Mouse (Mus musculus) lung, embryonic 14.5 days (tissue): Measurements from ENCODE around the gene Cdk9. TPM values are rescaled to one million over a fixed set of nuclear protein-coding genes. Genes with fewer than 3 reads are reported as not detected.

Experiments
- ATAC-seq: fragments of 200-750 bp; cut with Nextera tagmentation; 2 replicates; pipeline ENCODE4 v1.8.0; 2017; ENCODE audit warnings: mild to moderate bottlenecking, moderate TSS enrichment, moderate library complexity; ENCODE audit not compliant: insufficient read depth
- DNase-seq: peaks from one replicate; pipeline ENCODE4 v3.0.0-alpha.2; 2015
- H3K27ac ChIP-seq: fragments of 300-500 bp; sonication (generic); 2 replicates; pipeline ENCODE4 v1.5.1; 2014; ENCODE audit warnings: low read depth, mild to moderate bottlenecking, moderate library complexity
- H3K27me3 ChIP-seq: fragments of 300-500 bp; sonication (generic); 2 replicates; pipeline ENCODE4 v1.6.1; 2014; ENCODE audit warnings: low read length, control low read depth; ENCODE audit not compliant: insufficient read depth
- H3K36me3 ChIP-seq: fragments of 300-500 bp; sonication (generic); 2 replicates; pipeline ENCODE4 v1.6.1; 2014; ENCODE audit warnings: control low read depth; ENCODE audit not compliant: insufficient read depth
- H3K4me1 ChIP-seq: fragments of 300-500 bp; sonication (generic); 2 replicates; pipeline ENCODE4 v1.6.1; 2014; ENCODE audit warnings: antibody characterized with exemption, control low read depth; ENCODE audit not compliant: insufficient read depth
- H3K4me2 ChIP-seq: fragments of 300-500 bp; sonication (generic); 2 replicates; pipeline ENCODE4 v1.6.1; 2014; ENCODE audit warnings: mild to moderate bottlenecking
- H3K4me3 ChIP-seq: fragments of 300-500 bp; sonication (generic); 2 replicates; pipeline ENCODE4 v1.5.1; 2014; ENCODE audit warnings: low read depth, low read length
- H3K9ac ChIP-seq: fragments of 300-500 bp; sonication (generic); 2 replicates; pipeline ENCODE4 v1.6.1; 2014
- H3K9me3 ChIP-seq: fragments of 300-500 bp; sonication (generic); 2 replicates; pipeline ENCODE4 v1.6.1; 2016; ENCODE audit warnings: low read depth, low read length, control low read depth
- CTCF ChIP-seq: IDR thresholded peaks from 2 replicates; pipeline ENCODE4 v1.5.1; 2016; ENCODE audit warnings: antibody characterized with exemption, low read depth
- WGBS: fragments of 180-500 bp; shearing (Covaris S2); extraction: QIAGEN DNeasy Blood & Tissue Kit; methylation state at CpG from one replicate; pipeline ENCODE4 v1.1.7; 2014; 5-methylcytosine and 5-hydroxymethylcytosine counted together
- polyA plus RNA-seq: library from polyadenylated mRNA; unstranded; fragments of >200 nt; fragmentation: Nextera tagmentation; extraction: Ambion mirVana; gene quantifications from 2 replicates; pipeline ENCODE4 v1.2.1, GENCODE M21; 2014

The Cdk9 gene
- polyA plus RNA-seq, 1 experiment from 2014 or later, result 81.7 TPM

DNA sequence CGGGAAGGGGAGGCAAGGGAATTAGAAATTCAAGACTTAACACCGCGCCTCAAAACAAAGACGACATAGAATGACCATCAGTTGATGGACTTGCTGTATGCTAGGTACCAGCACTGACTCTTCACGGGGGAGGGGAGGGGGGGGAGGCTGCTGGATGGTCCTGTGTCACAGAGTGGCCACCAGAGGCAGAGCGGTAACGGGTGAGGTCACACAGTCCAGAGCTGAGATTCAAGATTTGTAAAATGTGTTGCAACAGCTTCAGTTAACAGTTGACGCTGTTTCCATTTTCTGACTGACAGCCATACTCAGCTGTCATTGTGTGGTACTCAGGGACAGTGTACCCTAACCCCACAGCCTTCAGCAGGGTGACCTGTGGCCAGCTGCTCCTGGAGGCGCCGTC is 39.3 kb upstream of the Cdk9 start:
- Histone ChIP-seq H3K27ac (no peak overlapping the region), H3K36me3 (peaks cover 56% of the 10 kb centered on the region; the same call in 1 of the 2 replicates), H3K4me1 (no peaks in the 10 kb centered on the region), H3K27me3 (no peaks in the 10 kb centered on the region), H3K4me2 (peak overlapping the region; percentile 60; the same call in 1 of the 2 replicates), H3K9me3 (no peaks in the 10 kb centered on the region), H3K4me3 (no peak overlapping the region), H3K9ac (no peak overlapping the region)
- DNase-seq (no peak), ATAC-seq (no peak)
- peak; percentile 40 for TF ChIP-seq CTCF
- 66% methylated on average over 10 of the region's 10 CpGs for WGBS

DNA sequence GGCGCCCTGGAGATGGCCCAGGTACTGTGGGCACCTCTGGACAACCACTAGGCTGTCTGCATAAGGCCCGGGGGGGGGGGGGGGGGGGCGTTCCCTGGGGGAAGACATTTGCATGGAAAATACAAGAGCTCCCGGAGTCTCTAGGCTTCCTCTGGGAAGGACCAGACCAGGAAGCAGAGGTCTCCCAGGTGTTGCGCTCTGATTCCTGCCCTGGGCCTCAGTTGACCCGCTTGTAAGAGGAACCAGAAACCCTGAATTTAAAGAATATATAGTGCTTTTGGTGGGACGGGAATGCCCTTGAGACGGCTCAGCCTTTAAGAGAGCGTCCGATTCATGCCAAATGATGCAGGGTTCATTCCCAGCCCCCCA is 38.8 kb upstream of the Cdk9 start:
- ATAC-seq, result no peak
- no peaks in the 10 kb centered on the region for H3K9me3 ChIP-seq
- WGBS, result 36% methylated on average over 9 of the region's 10 CpGs
- peak overlapping the region; percentile 34 for H3K4me3 ChIP-seq
- no peaks in the 10 kb centered on the region for H3K4me1 ChIP-seq
- no peak for DNase-seq
- H3K27ac ChIP-seq, result no peak overlapping the region
- H3K36me3 ChIP-seq, result peaks cover 62% of the 10 kb centered on the region; the same call in 1 of the 2 replicates
- peak overlapping the region; percentile 44; the same call in 1 of the 2 replicates for H3K9ac ChIP-seq
- H3K27me3 ChIP-seq, result no peaks in the 10 kb centered on the region
- TF ChIP-seq CTCF, result no peak
- H3K4me2 ChIP-seq, result peak overlapping the region; percentile 60

DNA sequence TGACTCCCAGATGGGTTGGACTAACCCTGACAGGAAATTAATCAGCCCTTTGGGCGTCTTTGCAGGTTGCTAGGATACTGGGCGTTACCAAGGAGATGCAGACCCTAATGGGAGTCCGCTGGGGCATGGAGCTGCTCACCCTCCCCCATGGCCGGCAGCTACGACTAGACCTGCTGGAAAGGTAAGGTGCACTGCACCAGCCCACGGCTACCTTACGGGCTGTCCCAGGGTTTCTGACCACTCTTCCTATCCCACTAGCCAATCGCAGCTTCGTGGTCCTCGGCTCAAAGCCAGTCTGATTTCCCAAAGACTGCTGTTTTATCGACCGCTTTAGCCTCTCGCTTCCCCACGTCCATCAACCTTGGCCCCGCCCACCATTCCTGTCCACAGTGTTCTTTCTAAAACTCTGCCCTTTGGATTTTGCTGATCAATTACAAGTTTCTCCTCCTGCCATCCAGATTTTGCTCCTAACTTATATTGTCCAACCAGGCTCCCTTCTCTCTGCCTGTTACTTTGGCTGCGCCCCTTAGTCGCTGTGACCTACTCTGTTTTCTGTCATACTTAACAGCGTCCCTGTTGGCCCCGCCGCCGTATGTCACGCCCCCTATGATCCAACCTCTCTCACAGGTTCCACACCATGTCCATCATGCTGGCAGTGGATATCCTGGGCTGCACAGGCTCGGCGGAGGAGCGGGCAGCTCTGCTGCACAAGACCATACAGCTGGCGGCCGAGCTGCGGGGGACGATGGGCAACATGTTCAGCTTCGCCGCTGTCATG is 38.2 kb upstream of the Cdk9 start:
- H3K4me2 ChIP-seq, result peak overlapping the region; percentile 60
- no peaks in the 10 kb centered on the region for H3K27me3 ChIP-seq
- H3K27ac ChIP-seq, result no peak overlapping the region
- 15% methylated on average over 31 of the region's 31 CpGs for WGBS
- ATAC-seq (peak; percentile 91), DNase-seq (peak; percentile 75)
- H3K4me1 ChIP-seq, result no peaks in the 10 kb centered on the region
- no peak for TF ChIP-seq CTCF
- H3K9me3 ChIP-seq, result no peaks in the 10 kb centered on the region
- peak overlapping the region; percentile 34 for H3K4me3 ChIP-seq
- peak overlapping the region; percentile 44 for H3K9ac ChIP-seq
- peaks cover 67% of the 10 kb centered on the region; the same call in 1 of the 2 replicates for H3K36me3 ChIP-seq

DNA sequence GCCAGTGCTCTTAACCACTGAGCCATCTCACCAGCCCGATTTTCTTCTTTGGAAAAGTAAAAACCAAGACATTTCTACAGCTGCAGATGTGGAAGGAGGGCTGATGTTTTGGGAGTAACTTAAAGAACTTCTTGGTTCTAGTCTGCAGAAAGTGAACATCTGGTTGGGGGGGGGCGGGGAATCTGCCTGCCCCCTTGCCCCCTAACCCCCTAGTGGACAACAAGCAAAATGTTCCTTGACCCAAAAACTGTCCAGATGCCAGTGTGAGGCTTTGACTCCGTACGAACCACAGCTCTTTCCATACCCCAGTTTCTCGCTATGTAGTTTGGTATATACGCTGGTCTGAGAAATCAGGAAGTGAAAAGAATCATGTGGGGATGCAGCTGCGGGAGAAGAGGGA is 37.3 kb upstream of the Cdk9 start:
- ATAC-seq, result no peak
- Histone ChIP-seq H3K4me1 (no peaks in the 10 kb centered on the region), H3K4me3 (no peak overlapping the region), H3K4me2 (no peak overlapping the region), H3K9ac (no peak overlapping the region), H3K36me3 (peaks cover 75% of the 10 kb centered on the region; the same call in 1 of the 2 replicates), H3K9me3 (no peaks in the 10 kb centered on the region), H3K27ac (no peak overlapping the region), H3K27me3 (no peaks in the 10 kb centered on the region)
- no peak for DNase-seq
- peak; percentile 26; the same call in 1 of the 2 replicates for TF ChIP-seq CTCF
- 66% methylated on average over 7 of the region's 7 CpGs for WGBS

DNA sequence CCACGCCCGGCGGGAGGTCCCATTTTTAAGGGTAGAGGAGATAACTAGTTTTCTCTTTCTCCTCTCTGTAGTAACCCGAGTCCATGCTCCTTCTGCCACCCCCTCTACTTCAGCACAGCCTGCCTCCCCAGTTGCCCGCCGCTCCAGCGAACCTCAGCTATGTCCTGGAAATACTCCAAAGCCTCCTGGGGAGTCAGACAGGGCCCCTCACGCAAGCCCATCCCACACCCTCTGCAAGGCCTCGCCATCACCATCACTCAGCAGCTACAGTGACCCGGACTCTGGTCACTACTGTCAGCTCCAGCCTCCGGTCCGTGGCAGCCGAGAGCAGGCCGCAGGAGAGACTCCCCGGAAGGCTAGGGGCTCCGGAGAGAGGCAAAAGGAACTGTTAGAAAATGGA is 36.2 kb upstream of the Cdk9 start:
- ATAC-seq (no peak), DNase-seq (no peak)
- no peak for TF ChIP-seq CTCF
- H3K27ac ChIP-seq, result no peak overlapping the region
- H3K9ac ChIP-seq, result no peak overlapping the region
- H3K4me1 ChIP-seq, result no peaks in the 10 kb centered on the region
- WGBS, result 74% methylated on average over 16 of the region's 16 CpGs
- H3K36me3 ChIP-seq, result peaks cover 75% of the 10 kb centered on the region
- H3K4me3 ChIP-seq, result no peak overlapping the region
- H3K27me3 ChIP-seq, result no peaks in the 10 kb centered on the region
- no peaks in the 10 kb centered on the region for H3K9me3 ChIP-seq
- H3K4me2 ChIP-seq, result no peak overlapping the region

DNA sequence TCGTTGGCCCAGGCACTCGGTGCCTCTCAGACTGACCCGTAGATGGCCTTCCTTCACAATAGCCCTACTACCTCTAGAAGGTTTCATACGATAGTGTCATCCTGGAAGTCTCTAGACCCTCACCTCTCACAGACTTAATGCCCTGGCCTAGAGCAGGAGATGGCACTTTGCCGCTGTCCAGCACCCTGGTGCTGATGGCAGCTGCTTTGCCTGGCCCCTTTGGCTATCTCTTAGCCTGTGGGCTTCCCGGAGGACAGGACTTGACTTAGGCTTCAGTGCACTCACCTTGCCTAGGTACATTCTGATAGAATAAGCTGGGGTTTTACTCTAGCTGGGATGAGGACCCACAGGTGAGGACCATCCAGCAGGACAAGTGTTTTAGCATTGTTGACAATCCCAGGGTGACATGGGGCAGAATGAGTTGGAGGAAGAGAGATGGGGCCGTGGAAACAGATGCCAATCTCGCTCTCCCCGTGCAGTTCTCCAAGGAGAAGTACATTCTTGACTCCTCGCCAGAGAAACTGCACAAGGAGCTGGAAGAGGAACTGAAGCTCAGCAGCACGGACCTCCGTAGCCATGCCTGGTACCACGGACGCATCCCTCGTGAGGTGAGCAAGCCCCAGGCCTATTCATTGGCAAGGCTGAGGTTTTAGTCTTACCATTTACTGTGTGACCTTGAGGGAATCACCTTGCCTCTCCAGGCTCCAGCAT is 31.6 kb upstream of the Cdk9 start:
- TF ChIP-seq CTCF, result no peak
- 66% methylated on average over 15 of the region's 15 CpGs for WGBS
- no peak overlapping the region for H3K27ac ChIP-seq

DNA sequence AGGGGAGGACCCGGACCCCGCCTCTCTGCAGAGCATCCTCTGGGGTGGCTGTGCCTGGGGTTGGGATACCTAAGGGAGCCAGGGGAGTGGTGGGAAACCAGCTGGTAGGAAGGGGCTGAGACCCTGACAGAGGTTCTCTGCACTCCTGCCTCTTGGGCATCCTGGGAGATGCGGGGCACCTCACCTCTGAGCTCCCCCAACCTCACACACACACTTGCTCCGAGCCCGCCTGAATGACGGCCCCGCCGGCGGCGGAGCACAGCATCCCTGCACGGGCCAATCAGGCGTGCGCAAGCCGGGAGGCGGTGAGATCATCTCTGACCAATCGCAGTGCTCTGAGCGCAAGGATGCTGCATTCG is 29.3 kb upstream of the Cdk9 start:
- Histone ChIP-seq H3K4me1 (no peaks in the 10 kb centered on the region), H3K27me3 (peaks cover 21% of the 10 kb centered on the region), H3K9me3 (no peaks in the 10 kb centered on the region), H3K27ac (no peak overlapping the region), H3K4me2 (peak overlapping the region; percentile 76), H3K36me3 (peaks cover 40% of the 10 kb centered on the region), H3K4me3 (peak overlapping the region; percentile 42; the same call in 1 of the 2 replicates), H3K9ac (no peak overlapping the region)
- no peak for TF ChIP-seq CTCF
- ATAC-seq (no peak; the same call in 1 of the 2 replicates), DNase-seq (peak; percentile 31)
- 13% methylated on average over 18 of the region's 18 CpGs for WGBS

More for the DNA sequence above, 31.6 kb upstream of the Cdk9 start:
- Histone ChIP-seq H3K4me1 (no peaks in the 10 kb centered on the region), H3K36me3 (peaks cover 50% of the 10 kb centered on the region), H3K9me3 (no peaks in the 10 kb centered on the region), H3K4me2 (no peak overlapping the region), H3K9ac (no peak overlapping the region), H3K27me3 (peaks cover 21% of the 10 kb centered on the region), H3K4me3 (no peak overlapping the region)
- no peak for ATAC-seq
- DNase-seq, result peak; percentile 44
